Mouse (Mus musculus) testis, adult 2 months (tissue): ENCODE results near the gene Dvl2.

Source experiments
- CTCF ChIP-seq: fragments of 200-500 bp; IDR thresholded peaks from 2 replicates; pipeline ENCODE4 v1.5.1; 2012; ENCODE audit warnings: low read depth, mild to moderate bottlenecking, inconsistent platforms, low read length, moderate library complexity; ENCODE audit not compliant: control insufficient read depth, insufficient read depth, insufficient replicate concordance
- POLR2A ChIP-seq: fragments of 200-500 bp; IDR thresholded peaks from 2 replicates; pipeline ENCODE4 v1.6.1; 2012; ENCODE audit warnings: low read depth, mild to moderate bottlenecking, inconsistent platforms, low read length, moderate library complexity; ENCODE audit not compliant: control insufficient read depth

DNA sequence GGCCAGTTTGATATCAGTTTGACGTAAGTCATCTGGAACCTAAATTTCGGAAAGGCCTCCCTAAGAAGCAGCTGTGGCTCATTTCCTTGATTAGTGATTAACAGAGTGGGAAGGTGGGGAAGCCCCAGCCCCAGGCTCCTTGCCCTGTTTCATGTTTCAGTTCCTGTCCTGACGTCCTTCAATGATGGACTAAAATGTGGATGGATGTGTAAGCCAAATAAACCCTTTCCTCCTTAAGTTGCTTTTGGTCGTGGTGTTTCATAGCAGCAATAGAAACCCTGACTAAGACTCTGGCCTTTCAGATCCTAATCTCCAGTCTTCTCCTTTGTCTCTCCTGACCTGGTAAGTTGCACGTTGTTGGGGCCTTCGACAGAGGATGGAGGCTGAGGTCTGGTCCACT, 30.2 kb upstream of the Dvl2 start:
- no peak for TF ChIP-seq POLR2A
- TF ChIP-seq CTCF: no peak
